Mouse (Mus musculus): ENCODE measurements around the gene Tarbp2. TPM values are rescaled to one million over a fixed set of nuclear protein-coding genes. Genes with fewer than 3 reads are reported as not detected.

Tarbp2 gene
- polyA plus RNA-seq, 1 experiment from 2014 or later: 41.7 TPM

GRCm38 (mm10) chr15:102547478-102547877, 29.5 kb downstream of the Tarbp2 start:
- 89% methylated on average over 3 of the region's 3 CpGs for WGBS
- ATAC-seq (ENCODE audit: low FRiP score, low TSS enrichment): no peak
- Histone ChIP-seq H3K4me3 (ENCODE audit: low read depth, low read length) (no peak overlapping the region), H3K36me3 (ENCODE audit: control insufficient read depth, insufficient read depth, low read length) (peaks cover 23% of the 10 kb centered on the region), H3K9ac (ENCODE audit: low read length) (no peak overlapping the region), H3K4me2 (replicated peaks; ENCODE audit: low read depth) (no peak overlapping the region), H3K27ac (replicated peaks) (no peak overlapping the region), H3K27me3 (ENCODE audit: control insufficient read depth, insufficient read depth, low read length) (no peaks in the 10 kb centered on the region), H3K4me1 (replicated peaks; ENCODE audit: control insufficient read depth, insufficient read depth) (no peaks in the 10 kb centered on the region), H3K9me3 (ENCODE audit: control insufficient read depth, low read length) (no peaks in the 10 kb centered on the region)
- no peak for TF ChIP-seq CTCF (IDR thresholded peaks at IDR 0.05; ENCODE audit: low read depth)
- TF ChIP-seq EP300 (optimal IDR thresholded peaks at IDR 0.05): no peak
- DNase-seq (ENCODE audit: low spot score): no peak

- DNase-seq (ENCODE audit: low spot score) (no peak), ATAC-seq (ENCODE audit: low FRiP score, low TSS enrichment) (no peak)
- H3K9ac ChIP-seq (ENCODE audit: low read length): no peak overlapping the region
- H3K4me3 ChIP-seq (ENCODE audit: low read depth, low read length): no peak overlapping the region
- TF ChIP-seq EP300 (optimal IDR thresholded peaks at IDR 0.05) (no peak), CTCF (IDR thresholded peaks at IDR 0.05; ENCODE audit: low read depth) (0 out of 2 replicates have a peak, but pooled peaks have one; percentile 12)
- no peaks in the 10 kb centered on the region for H3K27me3 ChIP-seq (ENCODE audit: control insufficient read depth, insufficient read depth, low read length)
- peaks cover 19% of the 10 kb centered on the region for H3K36me3 ChIP-seq (ENCODE audit: control insufficient read depth, insufficient read depth, low read length)
- no peaks in the 10 kb centered on the region for H3K4me1 ChIP-seq (replicated peaks; ENCODE audit: control insufficient read depth, insufficient read depth)
- 98% methylated on average over 5 of the region's 5 CpGs for WGBS
- no peak overlapping the region for H3K4me2 ChIP-seq (replicated peaks; ENCODE audit: low read depth)
- no peaks in the 10 kb centered on the region for H3K9me3 ChIP-seq (ENCODE audit: control insufficient read depth, low read length)
- no peak overlapping the region for H3K27ac ChIP-seq (replicated peaks)
Measured at GRCm38 (mm10) chr15:102552599-102552998, 34.6 kb downstream of the Tarbp2 start.

GRCm38 (mm10) chr15:102555581-102555980, 37.6 kb downstream of the Tarbp2 start:
- no peaks in the 10 kb centered on the region for H3K9me3 ChIP-seq (ENCODE audit: control insufficient read depth, low read length)
- no peak overlapping the region for H3K4me3 ChIP-seq (ENCODE audit: low read depth, low read length)
- no peak overlapping the region for H3K4me2 ChIP-seq (replicated peaks; ENCODE audit: low read depth)
- ATAC-seq (ENCODE audit: low FRiP score, low TSS enrichment): no peak
- H3K4me1 ChIP-seq (replicated peaks; ENCODE audit: control insufficient read depth, insufficient read depth): no peaks in the 10 kb centered on the region
- H3K27me3 ChIP-seq (ENCODE audit: control insufficient read depth, insufficient read depth, low read length): no peaks in the 10 kb centered on the region
- H3K9ac ChIP-seq (ENCODE audit: low read length): no peak overlapping the region
- 81% methylated on average over 1 of the region's 1 CpGs for WGBS
- H3K27ac ChIP-seq (replicated peaks): no peak overlapping the region
- H3K36me3 ChIP-seq (ENCODE audit: control insufficient read depth, insufficient read depth, low read length): peaks cover 19% of the 10 kb centered on the region
- DNase-seq (ENCODE audit: low spot score): no peak
- no peak for TF ChIP-seq EP300 (optimal IDR thresholded peaks at IDR 0.05)

- H3K9me3 ChIP-seq (ENCODE audit: control insufficient read depth, low read length): no peaks in the 10 kb centered on the region
- ATAC-seq (ENCODE audit: low FRiP score, low TSS enrichment) (no peak), DNase-seq (ENCODE audit: low spot score) (no peak)
- no peaks in the 10 kb centered on the region for H3K27me3 ChIP-seq (ENCODE audit: control insufficient read depth, insufficient read depth, low read length)
- no peak overlapping the region for H3K4me2 ChIP-seq (replicated peaks; ENCODE audit: low read depth)
- no peak overlapping the region for H3K9ac ChIP-seq (ENCODE audit: low read length)
- H3K27ac ChIP-seq (replicated peaks): no peak overlapping the region
- TF ChIP-seq CTCF (IDR thresholded peaks at IDR 0.05; ENCODE audit: low read depth) (peak; percentile 59), EP300 (optimal IDR thresholded peaks at IDR 0.05) (no peak)
- peaks cover 16% of the 10 kb centered on the region for H3K36me3 ChIP-seq (ENCODE audit: control insufficient read depth, insufficient read depth, low read length)
- H3K4me3 ChIP-seq (ENCODE audit: low read depth, low read length): no peak overlapping the region
- no peaks in the 10 kb centered on the region for H3K4me1 ChIP-seq (replicated peaks; ENCODE audit: control insufficient read depth, insufficient read depth)
Measured at GRCm38 (mm10) chr15:102557580-102557979, 39.6 kb downstream of the Tarbp2 start.

GRCm38 (mm10) chr15:102562491-102562890, 44.5 kb downstream of the Tarbp2 start:
- H3K4me1 ChIP-seq (replicated peaks; ENCODE audit: control insufficient read depth, insufficient read depth): no peaks in the 10 kb centered on the region
- 80% methylated on average over 1 of the region's 1 CpGs for WGBS

GRCm38 (mm10) chr15:102563061-102563460, 45.1 kb downstream of the Tarbp2 start:
- no peak for DNase-seq (ENCODE audit: low spot score)
- no peak for ATAC-seq (ENCODE audit: low FRiP score, low TSS enrichment)
- no peak overlapping the region for H3K4me2 ChIP-seq (replicated peaks; ENCODE audit: low read depth)
- no peak overlapping the region for H3K9ac ChIP-seq (ENCODE audit: low read length)
- 0 out of 2 replicates have a peak, but pooled peaks cover 7% of the 10 kb centered on the region for H3K36me3 ChIP-seq (ENCODE audit: control insufficient read depth, insufficient read depth, low read length)
- no peaks in the 10 kb centered on the region for H3K9me3 ChIP-seq (ENCODE audit: control insufficient read depth, low read length)
- no peak for TF ChIP-seq CTCF (IDR thresholded peaks at IDR 0.05; ENCODE audit: low read depth)
- TF ChIP-seq EP300 (optimal IDR thresholded peaks at IDR 0.05): no peak
- no peaks in the 10 kb centered on the region for H3K4me1 ChIP-seq (replicated peaks; ENCODE audit: control insufficient read depth, insufficient read depth)
- WGBS: 78% methylated on average over 3 of the region's 3 CpGs
- no peaks in the 10 kb centered on the region for H3K27me3 ChIP-seq (ENCODE audit: control insufficient read depth, insufficient read depth, low read length)
- H3K4me3 ChIP-seq (ENCODE audit: low read depth, low read length): no peak overlapping the region
- no peak overlapping the region for H3K27ac ChIP-seq (replicated peaks)

More at GRCm38 (mm10) chr15:102562491-102562890, 44.5 kb downstream of the Tarbp2 start:
- Histone ChIP-seq H3K27me3 (ENCODE audit: control insufficient read depth, insufficient read depth, low read length) (no peaks in the 10 kb centered on the region), H3K36me3 (ENCODE audit: control insufficient read depth, insufficient read depth, low read length) (0 out of 2 replicates have a peak, but pooled peaks cover 7% of the 10 kb centered on the region), H3K9ac (ENCODE audit: low read length) (no peak overlapping the region), H3K4me3 (ENCODE audit: low read depth, low read length) (no peak overlapping the region), H3K27ac (replicated peaks) (no peak overlapping the region), H3K9me3 (ENCODE audit: control insufficient read depth, low read length) (no peaks in the 10 kb centered on the region), H3K4me2 (replicated peaks; ENCODE audit: low read depth) (no peak overlapping the region)
- DNase-seq (ENCODE audit: low spot score): no peak
- ATAC-seq (ENCODE audit: low FRiP score, low TSS enrichment): no peak
- no peak for TF ChIP-seq CTCF (IDR thresholded peaks at IDR 0.05; ENCODE audit: low read depth)
- TF ChIP-seq EP300 (optimal IDR thresholded peaks at IDR 0.05): no peak

All from stomach, postnatal 0 days (tissue).